Mouse (Mus musculus) granulocyte monocyte progenitor cell, adult 5-6 weeks (primary cell): ENCODE data around the gene Als2. TPM values are rescaled to one million over a fixed set of nuclear protein-coding genes. Genes with fewer than 3 reads are reported as not detected.

Experiments
- ATAC-seq: replicated peaks from 2 replicates; pipeline ENCODE4 v1.8.0; 2016; ENCODE audit warnings: mild to moderate bottlenecking, moderate TSS enrichment, inconsistent platforms; ENCODE audit not compliant: poor library complexity, severe bottlenecking
- total RNA-seq, 2 experiments: library from RNA; stranded (forward) in 1 of 2; stranded (reverse) in 1 of 2; fragments of 200-712, 200-1000 nt in 1 of 2; fragments of >200 nt in 1 of 2; fragmentation: Nextera tagmentation in 1 of 2; gene quantifications; 2 replicates each; pipeline ENCODE4 v1.2.3; 2014 to 2017

Als2 gene
- total RNA-seq, 2 experiments from 2014 or later, result 9.8 to 10.0 TPM

GRCm38 (mm10) chr1:59212951-59213350 lies 24.1 kb downstream of the Als2 start:
- ATAC-seq, result no peak

- ATAC-seq, result no peak
Observed at GRCm38 (mm10) chr1:59212076-59212779, 24.8 kb downstream of the Als2 start.

GRCm38 (mm10) chr1:59211651-59212050 lies 25.4 kb downstream of the Als2 start:
- no peak for ATAC-seq

- ATAC-seq, result no peak
Observed at GRCm38 (mm10) chr1:59208331-59208730, 28.7 kb downstream of the Als2 start.

GRCm38 (mm10) chr1:59204489-59204888 lies 32.5 kb downstream of the Als2 start:
- ATAC-seq, result no peak

- no peak for ATAC-seq
Observed at GRCm38 (mm10) chr1:59202367-59202766, 34.7 kb downstream of the Als2 start.

- ATAC-seq, result no peak
Observed at GRCm38 (mm10) chr1:59201561-59201960, 35.5 kb downstream of the Als2 start.

- no peak for ATAC-seq
Observed at GRCm38 (mm10) chr1:59200960-59201359, 36.1 kb downstream of the Als2 start.

GRCm38 (mm10) chr1:59194979-59195378 lies 42.1 kb downstream of the Als2 start:
- no peak for ATAC-seq

GRCm38 (mm10) chr1:59187786-59188185 lies 49.2 kb downstream of the Als2 start:
- ATAC-seq, result no peak

- ATAC-seq, result no peak
Observed at GRCm38 (mm10) chr1:59186317-59186716, 50.7 kb downstream of the Als2 start.

- no peak for ATAC-seq
Observed at GRCm38 (mm10) chr1:59185410-59185809, 51.6 kb downstream of the Als2 start.

- no peak for ATAC-seq
Observed at GRCm38 (mm10) chr1:59183045-59183444, 54.0 kb downstream of the Als2 start.

- ATAC-seq, result no peak
Observed at GRCm38 (mm10) chr1:59182373-59182772, 54.7 kb downstream of the Als2 start.

- no peak for ATAC-seq
Observed at GRCm38 (mm10) chr1:59180003-59180402, 57.0 kb downstream of the Als2 start.

GRCm38 (mm10) chr1:59178401-59178800 lies 58.6 kb downstream of the Als2 start:
- no peak for ATAC-seq

- no peak for ATAC-seq
Observed at GRCm38 (mm10) chr1:59174514-59175373, 62.3 kb downstream of the Als2 start.

GRCm38 (mm10) chr1:59173023-59173422 lies 64.0 kb downstream of the Als2 start:
- peak; percentile 60 for ATAC-seq

GRCm38 (mm10) chr1:59171875-59172274 lies 65.2 kb downstream of the Als2 start:
- ATAC-seq, result peak; percentile 57

GRCm38 (mm10) chr1:59170290-59170689 lies 66.7 kb downstream of the Als2 start:
- no peak for ATAC-seq

GRCm38 (mm10) chr1:59169586-59169985 lies 67.4 kb downstream of the Als2 start:
- ATAC-seq, result no peak

GRCm38 (mm10) chr1:59168556-59168955 lies 68.5 kb downstream of the Als2 start:
- ATAC-seq, result no peak
